Mouse (Mus musculus) adrenal gland (tissue): Measurements from ENCODE around the gene Usp29.
"Not testable (repeated sequence)": the region's sequence is repeated elsewhere in the genome, so short reads cannot be mapped to it uniquely, and the experiment has no call there.

Experiments
- intact Hi-C: fragments of 180-260 bp; cut with DNase I; formaldehyde crosslinking; loops from one replicate; pipeline ENCODE4 v1.15.1; 2025

Usp29 gene

GRCm38 (mm10) chr7:6868831-6869230, 138.5 kb downstream of the Usp29 start:
- intact Hi-C loops: no loop called here

- intact Hi-C loops: no loop called here
Observed at GRCm38 (mm10) chr7:6869556-6869955, 139.2 kb downstream of the Usp29 start.

GRCm38 (mm10) chr7:6874448-6874847, 144.1 kb downstream of the Usp29 start:
- intact Hi-C loops: no loop called here

GRCm38 (mm10) chr7:6878202-6878601, 147.8 kb downstream of the Usp29 start:
- intact Hi-C loops: no loop called here

- intact Hi-C loops: not testable (repeated sequence)
Observed at GRCm38 (mm10) chr7:6878849-6879248, 148.5 kb downstream of the Usp29 start.

- intact Hi-C loops: no loop called here
Observed at GRCm38 (mm10) chr7:6879512-6880164, 149.3 kb downstream of the Usp29 start.

GRCm38 (mm10) chr7:6880918-6881317, 150.5 kb downstream of the Usp29 start:
- intact Hi-C loops: not testable (repeated sequence)

- intact Hi-C loops: no loop called here
Observed at GRCm38 (mm10) chr7:6881473-6882046, 151.2 kb downstream of the Usp29 start.

- intact Hi-C loops: no loop called here
Observed at GRCm38 (mm10) chr7:6883376-6884147, 153.2 kb downstream of the Usp29 start.

- intact Hi-C loops: no loop called here
Observed at GRCm38 (mm10) chr7:6885416-6885815, 155.0 kb downstream of the Usp29 start.

- intact Hi-C loops: no loop called here
Observed at GRCm38 (mm10) chr7:6886896-6887295, 156.5 kb downstream of the Usp29 start.

- intact Hi-C loops: no loop called here
Observed at GRCm38 (mm10) chr7:6889871-6890270, 159.5 kb downstream of the Usp29 start.

- intact Hi-C loops: no loop called here
Observed at GRCm38 (mm10) chr7:6891206-6891605, 160.8 kb downstream of the Usp29 start.

- intact Hi-C loops: not testable (repeated sequence)
Observed at GRCm38 (mm10) chr7:6897021-6897420, 166.6 kb downstream of the Usp29 start.

- intact Hi-C loops: no loop called here
Observed at GRCm38 (mm10) chr7:6900672-6901071, 170.3 kb downstream of the Usp29 start.

GRCm38 (mm10) chr7:6903489-6903888, 173.1 kb downstream of the Usp29 start:
- intact Hi-C loops: no loop called here

- intact Hi-C loops: loop anchor here (10.0 kb wide), 1 partner anchor 176 kb away; the partner anchor contains the start of genes Peg3 and Usp29
Observed at GRCm38 (mm10) chr7:6910527-6910926, 180.1 kb downstream of the Usp29 start.

- intact Hi-C loops: loop anchor here (10.0 kb wide), 1 partner anchor 177 kb away; the partner anchor contains the start of genes Peg3 and Usp29
Observed at GRCm38 (mm10) chr7:6911731-6912130, 181.4 kb downstream of the Usp29 start.

- intact Hi-C loops: loop anchor here (10.0 kb wide), 1 partner anchor 179 kb away; the partner anchor contains the start of genes Peg3 and Usp29
Observed at GRCm38 (mm10) chr7:6913439-6914380, 183.3 kb downstream of the Usp29 start.

GRCm38 (mm10) chr7:6917126-6917525, 186.7 kb downstream of the Usp29 start:
- intact Hi-C loops: loop anchor here (2.0 to 10.0 kb wide), 5 partner anchors 182 to 555 kb away; partner anchors contain the start of genes Olfr1344, Peg3, Usp29 and Zfp78

GRCm38 (mm10) chr7:6918267-6918666, 187.9 kb downstream of the Usp29 start:
- intact Hi-C loops: loop anchor here (5.0 to 10.0 kb wide), 4 partner anchors 183 to 556 kb away; partner anchors contain the start of genes Olfr1344, Peg3, Usp29 and Zfp78
